Mouse (Mus musculus): ENCODE results near the gene N4bp2l2. TPM values are rescaled to one million over a fixed set of nuclear protein-coding genes. Genes with fewer than 3 reads are reported as not detected.
A peak's percentile ranks its signal among the peaks of the same experiment; 100 is the strongest.

The N4bp2l2 gene
- total RNA-seq, 2 experiments from 2014 or later: 30.9 to 32.3 TPM

DNA sequence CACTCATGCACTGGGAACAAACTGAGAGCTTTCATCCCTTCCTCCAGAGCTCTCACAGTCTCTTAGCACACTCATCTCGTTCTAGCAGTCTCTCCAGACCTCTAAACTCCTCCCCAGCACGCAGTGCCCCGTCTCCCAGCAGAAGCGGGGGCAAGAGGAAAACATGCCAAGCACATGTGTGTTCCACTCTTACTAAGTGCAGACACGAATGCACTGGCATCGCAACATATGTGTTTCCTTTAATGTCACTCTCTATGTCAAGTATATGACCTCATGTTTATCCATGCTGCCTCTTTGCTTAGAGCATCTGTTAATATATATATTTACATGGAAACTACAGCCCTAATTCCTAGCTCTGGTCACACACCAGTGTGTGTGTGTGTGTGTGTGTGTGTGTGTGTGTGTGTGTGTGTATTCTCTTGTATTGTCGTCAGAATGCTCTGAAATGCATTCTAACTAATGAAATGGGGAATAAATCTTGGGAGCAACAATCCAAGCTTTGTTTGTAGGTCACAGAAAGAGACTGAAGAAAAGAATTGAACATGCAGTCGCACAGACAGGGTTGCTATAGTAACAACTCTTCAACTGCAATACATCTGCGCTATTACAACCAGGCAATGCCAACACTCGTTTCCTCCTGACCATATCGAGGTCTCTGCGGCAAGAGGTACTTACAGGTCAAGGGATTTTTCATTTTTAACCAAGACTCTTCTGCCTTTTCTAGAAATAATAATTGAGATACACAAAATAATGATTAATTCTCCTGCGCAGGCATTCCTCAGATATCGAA is 64.3 kb downstream of the N4bp2l2 start:
- no peak for DNase-seq
- no peak for TF ChIP-seq CTCF (IDR thresholded peaks at IDR 0.05)
- intact Hi-C loops (cut with DNase I): no loop called here
- H3K27ac ChIP-seq: peak overlapping the region; percentile 49; the same call in 1 of the 2 replicates
- H3K4me3 ChIP-seq: peak overlapping the region; percentile 47

- peak overlapping the region; percentile 47 for H3K4me3 ChIP-seq
These were observed 65.2 kb downstream of the N4bp2l2 start for GRCm38 (mm10) chr5:150600554-150601440.

DNA sequence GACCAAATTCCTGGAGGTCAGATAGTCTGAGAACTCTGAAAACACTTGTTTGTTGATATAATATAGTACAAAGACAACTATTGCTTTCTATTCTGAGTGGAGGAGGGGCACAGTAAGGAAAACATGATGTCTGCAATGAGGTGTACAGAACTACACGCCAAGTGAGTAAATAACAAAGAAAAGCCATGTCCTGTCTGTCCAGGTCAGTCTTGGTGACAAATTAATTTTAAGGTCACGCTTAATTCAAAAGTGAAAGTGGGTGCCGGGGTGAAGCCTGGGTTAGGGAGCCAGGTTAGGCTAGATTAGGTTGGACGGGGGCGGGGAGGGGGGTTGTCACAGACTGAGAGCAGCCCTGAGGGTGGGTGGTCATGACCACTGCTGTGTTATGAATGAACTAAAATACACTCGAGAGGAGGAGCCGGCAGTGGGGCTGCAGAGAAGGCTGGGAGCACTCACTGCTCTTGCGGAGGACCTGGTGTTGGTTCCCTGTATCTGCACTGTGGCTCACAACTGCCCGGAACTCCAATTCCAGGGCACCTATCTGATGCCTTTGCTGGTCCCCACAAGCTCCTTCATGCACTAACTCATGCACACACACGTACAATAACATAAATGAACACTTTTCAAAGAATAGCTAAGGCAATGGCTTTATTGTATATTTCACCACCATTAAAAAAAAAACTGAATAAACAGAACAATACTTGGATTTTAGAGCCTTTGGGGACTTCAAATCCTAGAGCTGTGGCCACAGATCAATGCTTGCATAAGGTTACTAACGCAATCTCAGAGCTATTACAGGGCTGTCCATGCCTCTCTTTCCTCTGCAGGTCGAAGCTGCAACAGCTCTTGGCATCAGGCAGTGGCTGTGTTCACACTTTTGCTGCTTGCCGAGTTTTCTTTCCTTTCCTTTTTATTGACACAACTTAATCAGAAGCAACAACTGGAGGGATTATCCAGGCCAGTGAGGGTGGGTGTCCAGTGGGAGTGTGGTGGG is 66.4 kb downstream of the N4bp2l2 start:
- H3K27ac ChIP-seq: no peak overlapping the region
- intact Hi-C loops (cut with DNase I): no loop called here
- no peak for TF ChIP-seq CTCF (IDR thresholded peaks at IDR 0.05)
- 0 out of 2 replicates have a peak overlapping the region, but pooled peaks have one; percentile 5 for H3K4me3 ChIP-seq
- no peak for DNase-seq

More at GRCm38 (mm10) chr5:150600554-150601440, 65.2 kb downstream of the N4bp2l2 start:
- intact Hi-C loops (cut with DNase I): no loop called here
- H3K27ac ChIP-seq: peak overlapping the region; percentile 49
- TF ChIP-seq CTCF (IDR thresholded peaks at IDR 0.05): no peak
- DNase-seq: no peak

GRCm38 (mm10) chr5:150598202-150599119 is 67.5 kb downstream of the N4bp2l2 start:
- Histone ChIP-seq H3K4me3 (no peak overlapping the region), H3K27ac (no peak overlapping the region)
- no peak for DNase-seq
- intact Hi-C loops (cut with DNase I): no loop called here
- TF ChIP-seq CTCF (IDR thresholded peaks at IDR 0.05): no peak

GRCm38 (mm10) chr5:150597088-150597487 is 68.9 kb downstream of the N4bp2l2 start, which contains the start of gene N4bp2l1:
TSS of gene N4bp2l1 (minus strand) at chr5:150597188.
- H3K27ac ChIP-seq: no peak within 1 kb of the TSS
- H3K4me3 ChIP-seq: no peak within 1 kb of the TSS
- intact Hi-C loops (cut with DNase I): no loop called here
- TF ChIP-seq CTCF (IDR thresholded peaks at IDR 0.05): no peak
- DNase-seq: no peak

GRCm38 (mm10) chr5:150595366-150596016 is 70.5 kb downstream of the N4bp2l2 start:
- no peak for DNase-seq
- H3K4me3 ChIP-seq: peak overlapping the region; percentile 9; the same call in 1 of the 2 replicates
- H3K27ac ChIP-seq: no peak overlapping the region
- no peak for TF ChIP-seq CTCF (IDR thresholded peaks at IDR 0.05)
- intact Hi-C loops (cut with DNase I): no loop called here

DNA sequence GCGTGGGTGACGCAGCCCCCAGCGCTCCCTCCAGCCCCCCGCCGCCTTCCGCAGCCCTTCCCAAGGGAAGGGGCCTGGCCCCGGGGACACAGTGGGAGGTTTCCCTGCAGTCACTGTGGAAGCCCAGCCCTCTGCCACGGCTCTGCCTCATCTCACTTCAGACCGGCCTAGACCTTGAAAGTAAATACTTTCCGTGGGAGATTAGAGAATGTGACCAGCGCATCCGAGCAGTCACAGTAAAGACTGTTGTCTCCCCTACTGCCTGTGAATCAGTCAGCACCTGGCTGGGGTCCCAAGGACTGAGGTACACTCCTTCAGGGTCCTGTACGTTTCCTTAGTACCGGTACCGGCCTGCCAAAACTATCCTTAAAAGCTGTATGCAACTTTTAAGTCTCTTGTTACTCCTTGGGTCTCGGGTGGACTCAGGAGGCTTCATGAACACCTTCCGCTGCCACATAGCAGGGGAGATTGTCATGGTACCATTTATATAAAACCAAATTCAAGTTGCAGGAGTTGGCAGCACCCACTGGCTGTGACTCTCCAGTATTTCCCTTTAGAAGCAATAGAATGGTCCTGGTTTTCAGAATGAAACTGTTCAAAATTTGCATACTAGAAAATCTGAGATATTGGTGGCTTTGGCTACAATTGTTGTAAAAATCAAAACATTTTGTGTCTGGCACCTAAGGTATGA is 71.2 kb downstream of the N4bp2l2 start:
- H3K4me3 ChIP-seq: peak overlapping the region; percentile 82
- H3K27ac ChIP-seq: peak overlapping the region; percentile 82
- peak; percentile 45 for DNase-seq
- TF ChIP-seq CTCF (IDR thresholded peaks at IDR 0.05): no peak
- intact Hi-C loops (cut with DNase I): no loop called here

GRCm38 (mm10) chr5:150593756-150594648 is 72.0 kb downstream of the N4bp2l2 start:
- peak overlapping the region; percentile 82 for H3K27ac ChIP-seq
- intact Hi-C loops (cut with DNase I): no loop called here

More at GRCm38 (mm10) chr5:150593756-150594648, 72.0 kb downstream of the N4bp2l2 start:
- peak overlapping the region; percentile 82 for H3K4me3 ChIP-seq
- DNase-seq: peak; percentile 67
- TF ChIP-seq CTCF (IDR thresholded peaks at IDR 0.05): no peak
